Mouse (Mus musculus) frontal cortex, adult 2 months (tissue): ENCODE results near the gene Slc6a16. TPM values are rescaled to one million over a fixed set of nuclear protein-coding genes. Genes with fewer than 3 reads are reported as not detected.

Experiments
- DNase-seq, 2 experiments: peaks; one replicate each; pipeline ENCODE4 v3.0.0; 2022; ENCODE audit warnings: low spot score in 1 of 2; ENCODE audit errors: extremely low spot score in 1 of 2
- polyA plus RNA-seq: library from polyadenylated mRNA; depleted of rRNA; stranded (reverse); fragments of >200 nt; gene quantifications from 2 replicates; pipeline ENCODE4 v1.2.3, GENCODE M21; 2012; rRNA removed

The Slc6a16 gene
- polyA plus RNA-seq, 1 experiment: 1.1 TPM

DNA sequence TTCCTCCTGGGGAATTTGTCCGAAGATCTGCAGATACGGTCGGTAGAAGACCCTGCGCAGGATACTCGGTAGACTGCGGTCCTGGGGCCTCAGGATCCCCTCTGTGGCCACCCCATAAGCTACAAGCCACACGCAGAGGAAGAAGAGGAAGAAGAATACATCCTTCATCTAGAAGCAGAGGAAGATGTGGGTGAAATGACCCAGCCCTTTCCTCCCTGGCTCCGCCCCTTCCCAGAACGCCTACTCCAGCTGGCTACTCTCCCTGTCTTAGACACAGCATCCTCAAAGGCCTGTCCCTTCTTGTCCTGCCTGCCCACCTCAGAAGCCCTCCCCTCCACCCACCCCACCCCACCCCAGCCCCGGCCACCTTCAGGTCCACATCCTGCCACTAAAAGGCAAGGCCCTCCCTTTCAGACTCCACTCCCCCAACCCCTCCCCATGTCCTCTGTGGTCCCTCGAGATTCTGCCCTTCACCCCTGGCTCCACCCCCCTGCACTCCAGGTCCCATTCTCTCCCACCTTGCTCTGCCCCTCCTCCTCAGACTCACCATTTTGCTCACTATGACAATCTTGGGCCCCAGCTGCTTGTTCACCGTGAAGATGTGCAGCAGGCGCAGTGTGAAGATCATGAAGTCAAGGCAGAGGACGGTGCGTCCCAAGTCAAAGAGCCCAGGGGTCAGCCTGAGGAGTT is 67.8 kb downstream of the Slc6a16 start:
- DNase-seq: no peak

DNA sequence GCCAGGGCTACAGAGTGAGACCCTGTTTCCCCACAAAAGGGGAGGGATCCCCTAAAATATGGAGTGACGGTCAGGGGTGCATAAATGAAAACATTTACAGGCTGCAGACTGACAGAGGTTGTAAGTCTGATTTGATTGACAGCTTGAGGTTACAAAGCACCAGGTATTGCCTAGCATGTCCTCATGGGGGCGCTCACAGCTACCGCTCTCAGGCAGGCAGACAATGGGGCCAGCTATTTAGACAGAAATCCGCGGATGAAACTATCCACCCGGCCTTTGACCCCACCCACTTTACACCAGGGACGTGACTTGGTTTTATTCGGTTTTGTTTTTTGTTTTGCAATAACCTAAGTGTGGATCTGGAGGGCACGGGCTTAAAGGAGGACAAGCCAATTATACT is 68.6 kb downstream of the Slc6a16 start:
- DNase-seq: peak in 1 of 2 experiments; percentile 64

DNA sequence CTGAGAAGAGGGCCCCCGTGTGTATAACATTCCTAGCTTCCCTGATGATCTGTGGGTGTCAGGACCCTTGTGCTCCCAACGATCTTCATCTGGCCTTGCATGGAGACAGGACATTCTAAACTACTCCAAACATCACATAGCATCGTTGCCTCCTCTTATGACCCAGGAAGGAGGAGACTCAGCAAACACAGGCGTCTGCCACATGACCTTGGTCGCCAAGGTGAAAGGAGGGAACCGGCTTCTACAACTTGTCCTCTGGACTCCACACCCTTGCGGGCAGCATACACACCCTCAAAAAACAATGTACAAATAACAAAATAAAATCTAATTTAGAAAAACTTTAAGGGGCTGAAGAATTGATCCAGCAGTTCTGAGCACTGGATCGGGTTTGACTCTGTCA is 71.1 kb downstream of the Slc6a16 start:
- DNase-seq: no peak

DNA sequence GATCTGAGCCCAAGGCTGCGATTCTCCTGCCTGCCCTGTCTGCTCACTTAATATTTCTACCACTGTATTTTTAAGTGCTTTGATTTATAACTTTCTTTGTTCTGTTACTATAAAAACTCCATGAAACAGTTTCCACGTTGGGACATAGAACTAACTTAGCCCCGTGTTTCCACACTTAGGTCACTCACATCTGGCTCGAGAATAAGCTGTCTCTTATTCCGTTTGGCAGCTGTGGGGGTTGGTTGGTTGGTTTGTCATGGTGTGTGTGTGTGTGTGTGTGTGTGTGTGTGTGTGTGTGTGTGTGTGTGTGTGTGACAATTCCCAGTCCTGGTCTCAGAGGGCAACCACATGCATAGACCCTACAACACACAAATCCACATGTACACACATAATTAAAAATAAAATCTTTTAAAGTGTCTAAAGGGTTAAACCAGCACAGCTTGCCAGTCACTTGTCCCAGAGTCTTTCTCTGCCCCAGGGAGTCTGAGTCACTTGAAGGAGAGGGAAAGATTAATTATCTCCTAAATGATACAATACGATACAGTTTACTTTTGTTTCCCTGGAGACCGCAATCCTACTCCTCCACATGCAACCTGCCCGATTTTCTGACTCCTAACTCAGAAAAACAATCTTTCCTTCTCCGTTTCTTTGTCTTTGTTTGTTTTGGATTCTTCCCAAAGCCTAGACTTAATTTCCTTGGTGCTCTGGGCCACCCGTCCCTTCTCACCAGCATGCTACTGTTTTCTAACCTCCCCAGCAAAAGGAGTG is 72.0 kb downstream of the Slc6a16 start:
- no peak for DNase-seq

DNA sequence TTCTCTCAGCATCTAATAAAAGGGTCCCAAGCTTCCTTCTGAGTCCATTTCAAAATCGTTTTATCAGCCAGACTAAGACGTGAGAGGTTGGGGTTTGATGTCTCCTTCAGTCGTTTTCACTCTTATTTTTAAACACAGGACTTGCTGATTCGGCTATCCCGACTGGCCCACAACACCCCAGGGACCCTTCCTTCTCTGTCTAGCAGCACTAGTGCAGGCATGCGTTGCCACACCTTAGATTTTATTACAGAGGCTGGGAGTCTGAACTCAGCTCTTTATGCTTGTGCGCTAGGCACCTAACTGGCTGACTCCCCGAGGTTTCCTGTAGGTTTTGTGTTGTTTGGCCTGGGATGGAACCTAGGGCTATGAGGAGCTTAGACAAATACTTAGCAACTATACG is 72.6 kb downstream of the Slc6a16 start:
- no peak for DNase-seq

DNA sequence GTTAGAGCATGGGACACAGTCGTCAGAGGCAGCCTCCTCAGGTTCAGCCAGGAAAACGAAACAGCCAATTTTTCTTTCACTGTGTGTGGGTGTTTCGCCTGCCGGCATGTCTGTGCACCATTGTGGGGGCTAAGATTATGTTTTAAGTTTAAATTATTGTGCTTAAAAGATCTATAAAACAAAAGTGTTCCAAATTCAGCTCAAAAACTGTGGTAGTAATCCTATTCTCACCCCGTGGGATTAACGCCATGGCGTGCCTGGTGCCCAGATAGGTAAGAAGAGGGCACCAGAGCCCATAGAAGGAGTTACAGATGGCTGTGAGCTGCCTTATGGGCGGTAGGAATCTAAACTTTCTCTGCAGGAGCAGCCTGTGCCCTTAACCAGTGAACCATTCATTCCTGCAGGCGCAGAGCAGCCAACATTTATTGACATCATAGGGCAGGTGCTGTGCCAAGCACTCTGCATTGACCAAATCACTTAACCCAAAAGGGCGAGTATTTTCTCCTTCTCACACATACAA is 74.4 kb downstream of the Slc6a16 start:
- DNase-seq: peak in 1 of 2 experiments; percentile 63

DNA sequence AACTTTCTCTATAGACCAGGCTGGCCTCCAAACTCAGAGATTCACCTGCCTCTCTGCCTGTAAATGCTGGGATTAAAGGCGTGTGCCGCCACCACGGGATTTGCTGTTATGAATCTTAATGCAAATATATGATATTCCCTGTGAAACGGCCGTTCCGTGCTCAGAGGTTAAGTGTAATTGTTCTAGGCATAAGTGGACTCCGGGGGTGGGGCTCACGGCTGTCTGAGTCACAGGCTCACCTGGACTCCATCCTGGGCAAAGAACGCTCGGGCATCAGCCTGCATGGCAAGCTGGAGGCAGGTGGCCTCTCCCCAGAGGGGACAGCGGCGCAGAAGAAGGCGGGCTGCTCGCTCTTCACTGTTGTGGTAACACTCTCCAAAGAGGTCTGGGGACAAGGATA is 75.7 kb downstream of the Slc6a16 start:
- no peak for DNase-seq

DNA sequence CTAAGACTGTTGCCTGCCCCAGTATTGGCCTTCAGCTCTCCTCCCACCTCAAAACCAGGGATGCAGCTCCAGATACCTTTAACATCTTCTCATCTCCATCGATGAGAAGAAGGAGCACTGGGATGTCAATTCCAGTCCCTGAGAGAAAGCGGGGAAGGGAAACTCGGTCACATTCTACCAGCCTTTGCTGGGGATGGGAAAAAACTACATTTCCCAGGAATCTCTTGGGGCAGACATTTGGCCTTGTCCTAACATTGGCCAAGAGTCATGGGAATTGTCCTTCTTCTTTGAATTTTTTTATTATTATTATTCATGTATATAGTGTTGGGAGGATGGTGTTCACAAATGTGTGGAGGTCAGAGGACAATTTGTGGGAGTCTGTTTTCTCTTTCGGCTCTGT is 81.4 kb downstream of the Slc6a16 start:
- no peak for DNase-seq

Other genes with a start within 250 kb of the Slc6a16 start
- gene Irf3, start 243.4 kb upstream of the Slc6a16 start, polyA plus RNA-seq: 88.4 and 88.6 TPM in 2 replicates
- gene Bcl2l12, start 242.4 kb upstream of the Slc6a16 start, polyA plus RNA-seq: 5.4 and 5.9 TPM in 2 replicates
- gene Scaf1, start 224.7 kb upstream of the Slc6a16 start, polyA plus RNA-seq: 126 and 127 TPM in 2 replicates
- 27.6 and 32.5 TPM in 2 replicates for gene Rras, start 223.1 kb upstream of the Slc6a16 start, polyA plus RNA-seq
- gene Prr12, start 188.2 kb upstream of the Slc6a16 start, polyA plus RNA-seq: 20.5 and 22.4 TPM in 2 replicates
- gene Nosip, start 178.7 kb upstream of the Slc6a16 start, polyA plus RNA-seq: 81.7 and 86.5 TPM in 2 replicates
- 15.5 and 15.6 TPM in 2 replicates for gene Prrg2, start 178.4 kb upstream of the Slc6a16 start, polyA plus RNA-seq
- 13.4 and 16.9 TPM in 2 replicates for gene Rcn3, start 148.9 kb upstream of the Slc6a16 start, polyA plus RNA-seq
- gene Fcgrt, start 137.2 kb upstream of the Slc6a16 start, polyA plus RNA-seq: 34.0 and 34.2 TPM in 2 replicates
- 383 and 419 TPM in 2 replicates for gene Rps11, start 116.6 kb upstream of the Slc6a16 start, polyA plus RNA-seq
- gene Rpl13a, start 112.3 kb upstream of the Slc6a16 start, polyA plus RNA-seq: 1,438 and 1,804 TPM in 2 replicates
- gene Gm45713, start 104.9 kb upstream of the Slc6a16 start, polyA plus RNA-seq: 0.06 and 0.12 TPM in 2 replicates
- 25.2 and 29.6 TPM in 2 replicates for gene Flt3l, start 104.7 kb upstream of the Slc6a16 start, polyA plus RNA-seq
- 54.2 and 61.5 TPM in 2 replicates for gene Pih1d1, start 86.8 kb upstream of the Slc6a16 start, polyA plus RNA-seq
- 10.1 and 10.8 TPM in 2 replicates for gene Aldh16a1, start 86.5 kb upstream of the Slc6a16 start, polyA plus RNA-seq
- 858 and 911 TPM in 2 replicates for gene Slc17a7, start 77.1 kb upstream of the Slc6a16 start, polyA plus RNA-seq
- 0.96 and 3.7 TPM in 2 replicates for gene Gfy, start 61.5 kb upstream of the Slc6a16 start, polyA plus RNA-seq
- 0.90 and 1.4 TPM in 2 replicates for gene Pth2, start 60.1 kb upstream of the Slc6a16 start, polyA plus RNA-seq
- 4.1 TPM in 2 replicates for gene Ccdc155, start 36.2 kb upstream of the Slc6a16 start, polyA plus RNA-seq
- gene Dkkl1, start 28.9 kb upstream of the Slc6a16 start, polyA plus RNA-seq: 29.5 and 29.9 TPM in 2 replicates
- gene Tead2, start 25.3 kb upstream of the Slc6a16 start, polyA plus RNA-seq: 6.0 and 9.6 TPM in 2 replicates
- gene Cd37, start 2.0 kb upstream of the Slc6a16 start, polyA plus RNA-seq: 10.3 and 11.2 TPM in 2 replicates
- 0.20 and 0.29 TPM in 2 replicates for gene Slc6a21, start 36.4 kb downstream of the Slc6a16 start, polyA plus RNA-seq
- gene Trpm4, start 92.7 kb downstream of the Slc6a16 start, polyA plus RNA-seq: 22.6 and 24.5 TPM in 2 replicates
- 0.60 and 0.61 TPM in 2 replicates for gene Hrc, start 94.2 kb downstream of the Slc6a16 start, polyA plus RNA-seq
- gene Ppfia3, start 125.9 kb downstream of the Slc6a16 start, polyA plus RNA-seq: 114 and 126 TPM in 2 replicates
- 241 and 267 TPM in 2 replicates for gene Lin7b, start 129.5 kb downstream of the Slc6a16 start, polyA plus RNA-seq
- gene Snrnp70, start 154.7 kb downstream of the Slc6a16 start, polyA plus RNA-seq: 854 and 909 TPM in 2 replicates
- 0.06 TPM in 1 of 2 replicates, not detected in the other for gene Kcna7, start 164.6 kb downstream of the Slc6a16 start, polyA plus RNA-seq
- 0.12 and 0.23 TPM in 2 replicates for gene Ntf5, start 172.6 kb downstream of the Slc6a16 start, polyA plus RNA-seq
- not detected in 2 replicates for gene Lhb, start 179.7 kb downstream of the Slc6a16 start, polyA plus RNA-seq
- gene Gys1, start 193.8 kb downstream of the Slc6a16 start, polyA plus RNA-seq: 20.5 and 20.9 TPM in 2 replicates
- 46.9 and 47.2 TPM in 2 replicates for gene Ruvbl2, start 197.0 kb downstream of the Slc6a16 start, polyA plus RNA-seq
- gene Ftl1, start 218.8 kb downstream of the Slc6a16 start, polyA plus RNA-seq: 647 and 719 TPM in 2 replicates
- gene Bax, start 225.8 kb downstream of the Slc6a16 start, polyA plus RNA-seq: 108 and 110 TPM in 2 replicates
- gene Tulp2, start 240.8 kb downstream of the Slc6a16 start, polyA plus RNA-seq: 0.12 and 0.17 TPM in 2 replicates
- 0.23 TPM in 1 of 2 replicates, not detected in the other for gene Gm45808, start 245.7 kb downstream of the Slc6a16 start, polyA plus RNA-seq
- gene Dhdh, start 247.7 kb downstream of the Slc6a16 start, polyA plus RNA-seq: 8.0 and 8.8 TPM in 2 replicates